Mouse (Mus musculus) spleen, adult 2 months (tissue): ENCODE results near the gene Mprip.

Source experiments
- CTCF ChIP-seq: fragments of 200-500 bp; IDR thresholded peaks from 2 replicates; pipeline ENCODE4 v1.5.1; 2011; ENCODE audit warnings: mild to moderate bottlenecking, inconsistent platforms; ENCODE audit not compliant: insufficient read depth, insufficient read length, insufficient replicate concordance; ENCODE audit errors: extremely low read depth
- POLR2A ChIP-seq: fragments of 200-500 bp; IDR thresholded peaks from 2 replicates; pipeline ENCODE4 v1.6.1; 2011; ENCODE audit warnings: low read depth, low read length, inconsistent platforms

DNA sequence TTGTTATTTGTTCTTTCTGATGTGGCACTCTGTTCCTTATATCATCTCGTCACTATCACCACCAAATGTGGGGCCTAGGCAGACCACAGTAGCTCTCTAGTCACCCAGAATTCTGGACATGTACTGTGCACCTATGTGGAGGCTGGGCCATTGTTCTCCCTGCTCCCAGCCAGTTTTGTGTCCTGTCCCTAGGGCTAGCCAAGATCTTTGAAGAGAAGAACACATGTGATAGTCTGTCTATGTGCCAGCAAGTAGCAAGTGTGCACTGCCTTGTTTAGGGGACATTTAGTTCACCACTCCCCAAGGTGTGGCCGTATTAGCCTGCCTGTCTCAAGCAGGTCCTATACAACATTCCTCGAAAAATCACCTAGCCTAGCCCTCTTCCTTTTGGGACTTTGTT lies 87.9 kb downstream of the Mprip start:
- TF ChIP-seq POLR2A, result no peak
- TF ChIP-seq CTCF, result no peak
